Mouse (Mus musculus): Measurements from ENCODE around the gene Gm16181.

- no peak for TF ChIP-seq MAX (IDR thresholded peaks at IDR 0.05)
- no peak for TF ChIP-seq USF1 (IDR thresholded peaks at IDR 0.05; ENCODE audit: low read depth)
- TF ChIP-seq CTCF (IDR thresholded peaks at IDR 0.05; ENCODE audit: control insufficient read depth, insufficient read depth, insufficient read length) = no peak
- no peak for TF ChIP-seq FOSL1 (IDR thresholded peaks at IDR 0.05; ENCODE audit: insufficient read depth, low read length, poor library complexity, severe bottlenecking)
- no peak for TF ChIP-seq MYOD1 (IDR thresholded peaks at IDR 0.05; ENCODE audit: control insufficient read depth, insufficient read length, low read depth)
These were observed 31.3 kb downstream of the Gm16181 start for GRCm38 (mm10) chr17:35251981-35252380.

Measured in C2C12 (cell line).